In the genomic region with DNA sequence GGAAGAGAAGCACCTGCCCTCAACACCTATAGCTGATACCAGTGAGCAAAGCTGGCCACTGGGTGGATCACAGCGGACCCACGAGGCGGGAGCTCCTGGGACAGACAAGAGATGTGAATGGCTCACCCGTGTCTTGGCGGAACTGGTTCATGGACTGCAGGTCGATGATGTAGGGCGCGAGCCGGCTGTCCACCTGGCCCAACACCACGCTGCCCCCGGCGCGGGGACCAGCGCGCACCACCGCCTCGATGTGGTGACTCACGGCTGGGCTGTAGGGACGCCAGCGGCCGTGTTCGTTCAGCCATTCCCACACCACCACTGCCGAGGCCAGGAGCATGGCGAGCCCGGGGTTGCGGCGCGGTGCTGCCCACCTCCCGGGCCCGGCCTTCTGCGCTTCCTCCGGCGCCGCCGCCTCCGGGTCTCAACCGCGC, we compare ENCODE assay signal across 7 mouse cellular contexts. TPM values are rescaled to one million over a fixed set of nuclear protein-coding genes. Genes with fewer than 3 reads are reported as not detected.
DNase-seq lines count a peak whose midpoint lies in the region; ATAC-seq and TF ChIP-seq lines count a peak whose summit lies in the region.

No protein-coding gene starts in this region.

- H3K27ac ChIP-seq in forebrain, embryonic 16.5 days (ENCODE audit: low read length) = peak overlapping the region; percentile 88
- peak overlapping the region; percentile 81 for H3K27ac ChIP-seq in intestine, postnatal 0 days (ENCODE audit: low read depth, low read length)
- H3K27ac ChIP-seq in liver, postnatal 0 days (ENCODE audit: low read depth) = peak overlapping the region; percentile 83
- peak overlapping the region; percentile 64 for H3K27ac ChIP-seq in olfactory bulb, adult 2 months (ENCODE audit: insufficient read depth, low read depth, low read length)

- TF ChIP-seq CTCF in intestine, postnatal 0 days (IDR thresholded peaks at IDR 0.05; ENCODE audit: low read depth) = peak; percentile 33
- no peak for TF ChIP-seq CTCF in liver, postnatal 0 days (IDR thresholded peaks at IDR 0.05; ENCODE audit: low read depth)
- TF ChIP-seq CTCF in olfactory bulb, adult 2 months (IDR thresholded peaks at IDR 0.05; ENCODE audit: insufficient read depth, low read depth, low read length) = no peak

- no peaks in the 10 kb centered on the region for H3K9me3 ChIP-seq in forebrain, embryonic 16.5 days (ENCODE audit: control insufficient read depth, low read length)
- no peaks in the 10 kb centered on the region for H3K9me3 ChIP-seq in intestine, postnatal 0 days (ENCODE audit: control insufficient read depth)
- no peaks in the 10 kb centered on the region for H3K9me3 ChIP-seq in liver, postnatal 0 days (ENCODE audit: low read length)

- H3K4me1 ChIP-seq in forebrain, embryonic 16.5 days (replicated peaks; ENCODE audit: control insufficient read depth, insufficient read depth, low read length) = peaks cover 25% of the 10 kb centered on the region
- H3K4me1 ChIP-seq in intestine, postnatal 0 days (replicated peaks; ENCODE audit: control insufficient read depth, insufficient read depth, low read length) = 0 out of 2 replicates have a peak, but pooled peaks cover 7% of the 10 kb centered on the region
- peaks cover 6% of the 10 kb centered on the region for H3K4me1 ChIP-seq in liver, postnatal 0 days (ENCODE audit: insufficient read depth)
- H3K4me1 ChIP-seq in olfactory bulb, adult 2 months (ENCODE audit: control insufficient read depth, insufficient read depth, low read length) = peaks cover 8% of the 10 kb centered on the region

- WGBS in forebrain, embryonic 16.5 days = under 1% methylated on average over 35 of the region's 38 CpGs
- under 1% methylated on average over 38 of the region's 38 CpGs for WGBS in intestine, postnatal 0 days
- 2% methylated on average over 26 of the region's 38 CpGs for WGBS in liver, postnatal 0 days (ENCODE audit: insufficient replicate concordance)
- WGBS in olfactory bulb, adult 2 months = under 1% methylated on average over 37 of the region's 38 CpGs

- H3K4me2 ChIP-seq in forebrain, embryonic 16.5 days (ENCODE audit: low read length) = peak overlapping the region; percentile 78
- peak overlapping the region; percentile 100 for H3K4me2 ChIP-seq in intestine, postnatal 0 days (replicated peaks; ENCODE audit: low read depth)
- H3K4me2 ChIP-seq in liver, postnatal 0 days (ENCODE audit: low read depth, low read length) = peak overlapping the region; percentile 92

- no peak for TF ChIP-seq POLR2A in olfactory bulb, adult 2 months (IDR thresholded peaks at IDR 0.05; ENCODE audit: insufficient read depth, low read depth, low read length)

- DNase-seq in urinary bladder, adult 2 months (ENCODE audit: low spot score) = peak; percentile 62
- no peak for DNase-seq in urinary bladder, postnatal 10 days (ENCODE audit: low spot score)
- DNase-seq in cerebellum, adult 11 months = peak; percentile 57
- peak; percentile 50 for DNase-seq in liver, postnatal 0 days

- peak overlapping the region; percentile 74 for H3K4me3 ChIP-seq in forebrain, embryonic 16.5 days (replicated peaks; ENCODE audit: low read length)
- peak overlapping the region; percentile 61 for H3K4me3 ChIP-seq in intestine, postnatal 0 days (ENCODE audit: low read depth, low read length)
- H3K4me3 ChIP-seq in liver, postnatal 0 days (ENCODE audit: low read depth, low read length) = peak overlapping the region; percentile 61
- H3K4me3 ChIP-seq in olfactory bulb, adult 2 months (ENCODE audit: insufficient read depth, low read depth, low read length) = peak overlapping the region; percentile 69

- TF ChIP-seq EP300 in liver, postnatal 0 days (IDR thresholded peaks at IDR 0.05; ENCODE audit: low read depth) = no peak

- peak overlapping the region; percentile 86 for H3K9ac ChIP-seq in forebrain, embryonic 16.5 days (replicated peaks; ENCODE audit: low read depth, low read length)
- H3K9ac ChIP-seq in intestine, postnatal 0 days (ENCODE audit: low read depth, low read length) = peak overlapping the region; percentile 68
- H3K9ac ChIP-seq in liver, postnatal 0 days (replicated peaks) = peak overlapping the region; percentile 70

- H3K27me3 ChIP-seq in forebrain, embryonic 16.5 days (replicated peaks; ENCODE audit: control insufficient read depth, insufficient read depth, low read length) = no peaks in the 10 kb centered on the region
- no peaks in the 10 kb centered on the region for H3K27me3 ChIP-seq in intestine, postnatal 0 days (replicated peaks; ENCODE audit: control insufficient read depth, insufficient read depth, low read length)
- H3K27me3 ChIP-seq in liver, postnatal 0 days (ENCODE audit: insufficient read depth, low read length) = no peaks in the 10 kb centered on the region; the same call in 1 of the 2 replicates

- no peaks in the 10 kb centered on the region for H3K36me3 ChIP-seq in forebrain, embryonic 16.5 days (ENCODE audit: control insufficient read depth, insufficient read depth)
- no peaks in the 10 kb centered on the region for H3K36me3 ChIP-seq in intestine, postnatal 0 days (ENCODE audit: control insufficient read depth, insufficient read depth)
- H3K36me3 ChIP-seq in liver, postnatal 0 days (replicated peaks; ENCODE audit: insufficient read depth, low read length) = no peaks in the 10 kb centered on the region

- ATAC-seq in forebrain, embryonic 16.5 days = peak; percentile 51
- ATAC-seq in intestine, postnatal 0 days = peak; percentile 55
- ATAC-seq in liver, postnatal 0 days = peak; percentile 44

RNA-seq across cellular contexts. Expression of a gene that starts 0.4 kb away (rescaled TPM):
- 12.6 and 16.8 TPM in 2 replicates for polyA plus RNA-seq in urinary bladder, adult 2 months (2012; rRNA removed)
- 20.3 and 21.3 TPM in 2 replicates for polyA plus RNA-seq in forebrain, embryonic 16.5 days (2015; fragmentation: Nextera tagmentation; extraction: Ambion mirVana)
- polyA plus RNA-seq in intestine, postnatal 0 days (2015; fragmentation: Nextera tagmentation; extraction: Ambion mirVana) = 4.9 and 5.5 TPM in 2 replicates
- 1.8 and 2.1 TPM in 2 replicates for polyA plus RNA-seq in liver, postnatal 0 days (2015; fragmentation: Nextera tagmentation; extraction: Ambion mirVana)
- not detected in 2 replicates for polyA plus RNA-seq in olfactory bulb, adult 2 months (2012; ENCODE audit: insufficient read depth, insufficient read length, low replicate concordance, missing spikeins)

RNA-seq across cellular contexts. Expression of a gene that starts 40.3 kb away (rescaled TPM):
- 11.6 and 15.2 TPM in 2 replicates for polyA plus RNA-seq in urinary bladder, adult 2 months (2012; rRNA removed)
- polyA plus RNA-seq in forebrain, embryonic 16.5 days (2015; fragmentation: Nextera tagmentation; extraction: Ambion mirVana) = 0.39 and 0.47 TPM in 2 replicates
- polyA plus RNA-seq in intestine, postnatal 0 days (2015; fragmentation: Nextera tagmentation; extraction: Ambion mirVana) = 2.2 and 2.7 TPM in 2 replicates
- polyA plus RNA-seq in liver, postnatal 0 days (2015; fragmentation: Nextera tagmentation; extraction: Ambion mirVana) = 3.5 and 3.8 TPM in 2 replicates
- polyA plus RNA-seq in olfactory bulb, adult 2 months (2012; ENCODE audit: insufficient read depth, insufficient read length, low replicate concordance, missing spikeins) = not detected in 2 replicates

RNA-seq across cellular contexts. Expression of a gene that starts 44.6 kb away (rescaled TPM):
- 5.8 and 6.2 TPM in 2 replicates for polyA plus RNA-seq in urinary bladder, adult 2 months (2012; rRNA removed)
- 7.7 and 9.8 TPM in 2 replicates for polyA plus RNA-seq in forebrain, embryonic 16.5 days (2015; fragmentation: Nextera tagmentation; extraction: Ambion mirVana)
- 6.2 and 6.8 TPM in 2 replicates for polyA plus RNA-seq in intestine, postnatal 0 days (2015; fragmentation: Nextera tagmentation; extraction: Ambion mirVana)
- 14.4 and 15.4 TPM in 2 replicates for polyA plus RNA-seq in liver, postnatal 0 days (2015; fragmentation: Nextera tagmentation; extraction: Ambion mirVana)
- polyA plus RNA-seq in olfactory bulb, adult 2 months (2012; ENCODE audit: insufficient read depth, insufficient read length, low replicate concordance, missing spikeins) = not detected in 2 replicates
